Mouse (Mus musculus) B cell, adult (primary cell): ENCODE data around the gene Tbc1d17. TPM values are rescaled to one million over a fixed set of nuclear protein-coding genes. Genes with fewer than 3 reads are reported as not detected.

Experiments
- total RNA-seq: library from RNA; stranded (reverse); gene quantifications from 4 replicates; pipeline ENCODE4 v1.2.4, GENCODE M21; 2023; ENCODE audit not compliant: inconsistent age

Gene Tbc1d17
- 131 to 155 TPM (median 145 TPM) in 4 replicates for total RNA-seq

GRCm38 (mm10) chr7:44848561-44849415, at the start of gene Tbc1d17, which contains the start of gene Akt1s1:
Tbc1d17 (minus strand) TSS chr7:44849079.
Akt1s1 (plus strand) TSS chr7:44848991.

GRCm38 (mm10) chr7:44895593-44896434, 46.9 kb upstream of the Tbc1d17 start, which contains the start of gene Fuz:
Fuz (plus strand) TSS chr7:44896079.

GRCm38 (mm10) chr7:44892276-44892921, 43.5 kb upstream of the Tbc1d17 start, which contains the start of gene Med25:
Med25 (minus strand) TSS chr7:44892712.

GRCm38 (mm10) chr7:44869697-44870528, 21.0 kb upstream of the Tbc1d17 start, which contains the start of gene Ptov1:
Ptov1 (minus strand) TSS chr7:44869788.

GRCm38 (mm10) chr7:44857042-44857552, 8.2 kb upstream of the Tbc1d17 start, which contains the start of gene Pnkp:
Pnkp (plus strand) TSS chr7:44857139.

GRCm38 (mm10) chr7:44816470-44817021, 32.3 kb downstream of the Tbc1d17 start, which contains the start of gene Atf5:
Atf5 (minus strand) TSS chr7:44816658.

GRCm38 (mm10) chr7:44815721-44816469, 33.0 kb downstream of the Tbc1d17 start, which contains the start of the genes Nup62 and Il4i1:
Nup62 (plus strand) TSS chr7:44816088.
Il4i1 (plus strand) TSS chr7:44816387.

Other genes starting within 250 kb of the Tbc1d17 start
- not detected in 4 replicates for gene Myh14, start 178.2 kb downstream of the Tbc1d17 start, total RNA-seq
- not detected in 4 replicates for gene Izumo2, start 140.3 kb downstream of the Tbc1d17 start, total RNA-seq
- 66.6 to 84.4 TPM (median 73.7 TPM) in 4 replicates for gene Vrk3, start 100.7 kb downstream of the Tbc1d17 start, total RNA-seq
- gene Zfp473, start 98.0 kb downstream of the Tbc1d17 start, total RNA-seq, result 2.0 to 3.3 TPM (median 2.6 TPM) in 4 replicates
- 39.5 to 48.7 TPM (median 43.9 TPM) in 4 replicates for gene Nup62, start 33.0 kb downstream of the Tbc1d17 start, total RNA-seq
- gene Il4i1, start 32.7 kb downstream of the Tbc1d17 start, total RNA-seq, result 121 to 140 TPM (median 133 TPM) in 4 replicates
- gene Atf5, start 32.4 kb downstream of the Tbc1d17 start, total RNA-seq, result 3.8 to 5.1 TPM (median 4.7 TPM) in 4 replicates
- gene Akt1s1, start 88 bp downstream of the Tbc1d17 start, total RNA-seq, result 32.9 to 46.4 TPM (median 36.3 TPM) in 4 replicates
- 63.0 to 75.3 TPM (median 65.8 TPM) in 4 replicates for gene Pnkp, start 8.1 kb upstream of the Tbc1d17 start, total RNA-seq
- gene Ptov1, start 20.7 kb upstream of the Tbc1d17 start, total RNA-seq, result 12.0 to 16.6 TPM (median 14.8 TPM) in 4 replicates
- 61.5 to 68.3 TPM (median 66.0 TPM) in 4 replicates for gene Med25, start 43.6 kb upstream of the Tbc1d17 start, total RNA-seq
- gene Fuz, start 47.0 kb upstream of the Tbc1d17 start, total RNA-seq, result 27.8 to 31.0 TPM (median 29.5 TPM) in 4 replicates
- gene Ap2a1, start 80.4 kb upstream of the Tbc1d17 start, total RNA-seq, result 75.4 to 97.5 TPM (median 90.4 TPM) in 4 replicates
- not detected in 4 replicates for gene Tsks, start 94.1 kb upstream of the Tbc1d17 start, total RNA-seq
- not detected in 4 replicates for gene Cpt1c, start 125.8 kb upstream of the Tbc1d17 start, total RNA-seq
- gene Prmt1, start 137.5 kb upstream of the Tbc1d17 start, total RNA-seq, result 128 to 149 TPM (median 145 TPM) in 4 replicates
- gene Irf3, start 148.6 kb upstream of the Tbc1d17 start, total RNA-seq, result 166 to 184 TPM (median 173 TPM) in 4 replicates
- 28.2 to 38.2 TPM (median 30.9 TPM) in 4 replicates for gene Bcl2l12, start 149.6 kb upstream of the Tbc1d17 start, total RNA-seq
- 96.2 to 104 TPM (median 99.7 TPM) in 4 replicates for gene Scaf1, start 167.3 kb upstream of the Tbc1d17 start, total RNA-seq
- gene Rras, start 168.9 kb upstream of the Tbc1d17 start, total RNA-seq, result 13.0 to 15.4 TPM (median 14.8 TPM) in 4 replicates
- 69.6 to 74.4 TPM (median 71.7 TPM) in 4 replicates for gene Prr12, start 203.8 kb upstream of the Tbc1d17 start, total RNA-seq
- 55.5 to 60.4 TPM (median 57.4 TPM) in 4 replicates for gene Nosip, start 213.3 kb upstream of the Tbc1d17 start, total RNA-seq
- 3.5 to 5.4 TPM (median 3.8 TPM) in 4 replicates for gene Prrg2, start 213.6 kb upstream of the Tbc1d17 start, total RNA-seq
- 2.0 to 5.7 TPM (median 3.9 TPM) in 4 replicates for gene Rcn3, start 243.1 kb upstream of the Tbc1d17 start, total RNA-seq